Comparison of ENCODE assay signal across 8 mouse cellular contexts in genomic region chr2:25557221-25557963, GRCm38 (mm10). TPM values are rescaled to one million over a fixed set of nuclear protein-coding genes. Genes with fewer than 3 reads are reported as not detected.
DNase-seq lines count a peak whose midpoint lies in the region; ATAC-seq and TF ChIP-seq lines count a peak whose summit lies in the region.

Edf1 (plus strand) TSS chr2:25557847.

- H3K36me3 ChIP-seq in heart, embryonic 10.5 days: peaks cover 26% of the 10 kb centered on the region
- peaks cover 24% of the 10 kb centered on the region for H3K36me3 ChIP-seq in kidney, embryonic 14.5 days (ENCODE audit: control insufficient read depth, insufficient read depth, low read length)
- peaks cover 26% of the 10 kb centered on the region for H3K36me3 ChIP-seq in limb, embryonic 14.5 days (ENCODE audit: control insufficient read depth, insufficient read depth, low read length)
- peaks cover 21% of the 10 kb centered on the region for H3K36me3 ChIP-seq in midbrain, embryonic 16.5 days (ENCODE audit: control insufficient read depth, insufficient read depth, low read length)
- peaks cover 18% of the 10 kb centered on the region for H3K36me3 ChIP-seq in spleen, adult 2 months (ENCODE audit: control insufficient read depth, insufficient read depth, low read length)

- peak; percentile 91 for DNase-seq in B cell, adult 2 months
- DNase-seq in brain, embryonic 14.5 days (ENCODE audit: low read depth): peak; percentile 97
- DNase-seq in heart, embryonic 10.5 days (ENCODE audit: low spot score): peak; percentile 98
- DNase-seq in limb, embryonic 14.5 days (ENCODE audit: low spot score): peak; percentile 92
- DNase-seq in spleen, adult 2 months (ENCODE audit: low read depth in 1 of 2, low spot score in 2 of 2): peak; percentile 73 to 92

- no peaks in the 10 kb centered on the region for H3K27me3 ChIP-seq in heart, embryonic 10.5 days (ENCODE audit: insufficient read depth, poor library complexity, severe bottlenecking)
- H3K27me3 ChIP-seq in kidney, embryonic 14.5 days (ENCODE audit: control insufficient read depth, insufficient read depth, low read length): no peaks in the 10 kb centered on the region
- no peaks in the 10 kb centered on the region for H3K27me3 ChIP-seq in limb, embryonic 14.5 days (ENCODE audit: control insufficient read depth, insufficient read depth, low read length)
- H3K27me3 ChIP-seq in midbrain, embryonic 16.5 days (ENCODE audit: control insufficient read depth, insufficient read depth, low read depth, low read length): no peaks in the 10 kb centered on the region
- H3K27me3 ChIP-seq in spleen, adult 2 months (ENCODE audit: control insufficient read depth, insufficient read depth, low read length): no peaks in the 10 kb centered on the region

- H3K9me3 ChIP-seq in heart, embryonic 10.5 days: no peaks in the 10 kb centered on the region
- H3K9me3 ChIP-seq in kidney, embryonic 14.5 days (ENCODE audit: control insufficient read depth, low read length): no peaks in the 10 kb centered on the region
- H3K9me3 ChIP-seq in limb, embryonic 14.5 days (ENCODE audit: control insufficient read depth, low read length): no peaks in the 10 kb centered on the region
- no peaks in the 10 kb centered on the region for H3K9me3 ChIP-seq in midbrain, embryonic 16.5 days (replicated peaks; ENCODE audit: control insufficient read depth, low read length, poor library complexity, severe bottlenecking)

- H3K27ac ChIP-seq in heart, embryonic 10.5 days: peak within 1 kb of the TSS; percentile 94
- peak within 1 kb of the TSS; percentile 60 for H3K27ac ChIP-seq in kidney, embryonic 14.5 days (ENCODE audit: low read depth, low read length)
- peak within 1 kb of the TSS; percentile 55 for H3K27ac ChIP-seq in limb, embryonic 14.5 days (replicated peaks; ENCODE audit: low read depth, low read length)
- H3K27ac ChIP-seq in midbrain, embryonic 16.5 days (ENCODE audit: low read length): peak within 1 kb of the TSS; percentile 82
- peak within 1 kb of the TSS; percentile 75 for H3K27ac ChIP-seq in spleen, adult 2 months (ENCODE audit: insufficient read depth, low read length)

- peak within 1 kb of the TSS; percentile 68 for H3K4me2 ChIP-seq in kidney, embryonic 14.5 days (replicated peaks; ENCODE audit: low read depth, low read length)
- peak within 1 kb of the TSS; percentile 91 for H3K4me2 ChIP-seq in limb, embryonic 14.5 days (replicated peaks; ENCODE audit: low read depth, low read length, severe bottlenecking)
- peak within 1 kb of the TSS; percentile 93 for H3K4me2 ChIP-seq in midbrain, embryonic 16.5 days (ENCODE audit: low read length)

- H3K4me3 ChIP-seq in heart, embryonic 10.5 days: peak within 1 kb of the TSS; percentile 94
- peak within 1 kb of the TSS; percentile 94 for H3K4me3 ChIP-seq in kidney, embryonic 14.5 days (ENCODE audit: low read length)
- peak within 1 kb of the TSS; percentile 92 for H3K4me3 ChIP-seq in limb, embryonic 14.5 days (replicated peaks; ENCODE audit: low read length)
- H3K4me3 ChIP-seq in midbrain, embryonic 16.5 days (ENCODE audit: low read depth, low read length): peak within 1 kb of the TSS; percentile 74
- peak within 1 kb of the TSS; percentile 78 for H3K4me3 ChIP-seq in spleen, adult 2 months (ENCODE audit: extremely low read depth, insufficient read depth, insufficient read length)

- TF ChIP-seq POLR2A in brain, embryonic 14.5 days (IDR thresholded peaks at IDR 0.05; ENCODE audit: borderline replicate concordance, extremely low read depth, insufficient read depth, insufficient read length, poor library complexity, severe bottlenecking): peak; percentile 93
- peak; percentile 92 for TF ChIP-seq POLR2A in limb, embryonic 14.5 days (IDR thresholded peaks at IDR 0.05; ENCODE audit: borderline replicate concordance, extremely low read depth, insufficient read depth, insufficient read length)
- TF ChIP-seq POLR2A in spleen, adult 2 months (IDR thresholded peaks at IDR 0.05; ENCODE audit: low read depth, low read length): peak; percentile 66

- peak; percentile 96 for ATAC-seq in erythroblast, adult 5-6 weeks (replicated peaks; ENCODE audit: low FRiP score, poor library complexity, severe bottlenecking)
- ATAC-seq in kidney, embryonic 14.5 days (ENCODE audit: low FRiP score, low TSS enrichment): peak; percentile 97
- peak; percentile 98 for ATAC-seq in limb, embryonic 14.5 days (ENCODE audit: low FRiP score, low read depth)
- peak; percentile 98 for ATAC-seq in midbrain, embryonic 16.5 days

- peak within 1 kb of the TSS; percentile 88 for H3K9ac ChIP-seq in kidney, embryonic 14.5 days (ENCODE audit: low read depth, low read length)
- H3K9ac ChIP-seq in limb, embryonic 14.5 days (ENCODE audit: low read depth, low read length, severe bottlenecking): peak within 1 kb of the TSS; percentile 83
- H3K9ac ChIP-seq in midbrain, embryonic 16.5 days (ENCODE audit: low read depth, low read length): peak within 1 kb of the TSS; percentile 85

- WGBS in heart, embryonic 10.5 days: under 1% methylated on average over 61 of the region's 61 CpGs
- under 1% methylated on average over 61 of the region's 61 CpGs for WGBS in kidney, embryonic 14.5 days
- WGBS in limb, embryonic 14.5 days: 1% methylated on average over 41 of the region's 61 CpGs
- whole genome bisulfite sequencing in midbrain, embryonic 16.5 days: under 1% methylated on average over 61 of the region's 61 CpGs
- under 1% methylated on average over 61 of the region's 61 CpGs for WGBS in spleen, adult 2 months

- peaks cover 17% of the 10 kb centered on the region for H3K4me1 ChIP-seq in heart, embryonic 10.5 days
- peaks cover 11% of the 10 kb centered on the region for H3K4me1 ChIP-seq in kidney, embryonic 14.5 days (ENCODE audit: control insufficient read depth, insufficient read depth, low read length)
- peaks cover 12% of the 10 kb centered on the region for H3K4me1 ChIP-seq in limb, embryonic 14.5 days (ENCODE audit: control insufficient read depth, insufficient read depth, low read length)
- peaks cover 17% of the 10 kb centered on the region for H3K4me1 ChIP-seq in midbrain, embryonic 16.5 days (ENCODE audit: control insufficient read depth, insufficient read depth, low read length)
- H3K4me1 ChIP-seq in spleen, adult 2 months (ENCODE audit: control insufficient read depth, insufficient read depth, insufficient read length): peaks cover 8% of the 10 kb centered on the region; the same call in 1 of the 2 replicates

- no peak for TF ChIP-seq CTCF in brain, embryonic 14.5 days (IDR thresholded peaks at IDR 0.05; ENCODE audit: borderline replicate concordance, extremely low read depth, insufficient read depth, insufficient read length)
- no peak for TF ChIP-seq CTCF in spleen, adult 2 months (IDR thresholded peaks at IDR 0.05; ENCODE audit: extremely low read depth, insufficient read depth, insufficient read length, insufficient replicate concordance)

RNA-seq across cellular contexts. Expression of gene Edf1, which starts in this region (rescaled TPM):
- polyA plus RNA-seq in brain, embryonic 14.5 days (2012; rRNA removed): 166 and 189 TPM in 2 replicates
- total RNA-seq in erythroblast, adult 5-6 weeks (2015; ENCODE audit: low replicate concordance): 27.3 and 50.2 TPM in 2 replicates
- 32.2 and 32.9 TPM in 2 replicates for total RNA-seq in erythroblast, adult 5-6 weeks (2017; ENCODE audit: low replicate concordance)
- polyA plus RNA-seq in heart, embryonic 10.5 days (2016; fragmentation: Nextera tagmentation; extraction: Ambion mirVana): 336 and 382 TPM in 2 replicates
- 314 and 436 TPM in 2 replicates for polyA plus RNA-seq in kidney, embryonic 14.5 days (2014; fragmentation: Nextera tagmentation; extraction: Ambion mirVana)
- polyA plus RNA-seq in limb, embryonic 14.5 days (2012; rRNA removed): 116 and 174 TPM in 2 replicates
- 325 and 331 TPM in 2 replicates for polyA plus RNA-seq in limb, embryonic 14.5 days (2014; fragmentation: Nextera tagmentation; extraction: Ambion mirVana)
- polyA plus RNA-seq in midbrain, embryonic 16.5 days (2015; fragmentation: Nextera tagmentation; extraction: Ambion mirVana): 374 and 380 TPM in 2 replicates
- polyA plus RNA-seq in spleen, adult 2 months (2012; rRNA removed): 56.2 and 74.7 TPM in 2 replicates

Comparison
In these comparisons a context has a peak if more than half of its experiments do, and no peak if none do; other contexts are left out.
1. Peak in every context shown above with its lines: DNase-seq, ATAC-seq, H3K4me3 ChIP-seq and H3K27ac ChIP-seq.